Mouse (Mus musculus) effector memory CD4-positive, alpha-beta T cell, adult 7 months (primary cell): Measurements from ENCODE around the gene Ubxn1. TPM values are rescaled to one million over a fixed set of nuclear protein-coding genes. Genes with fewer than 3 reads are reported as not detected.

Experiments used
- polyA plus RNA-seq: library from polyadenylated mRNA; unstranded; fragments of 100-300 nt; shearing (Covaris generic); gene quantifications from one replicate; pipeline ENCODE4 v1.2.1, GENCODE M21; 2017

Gene Ubxn1
- polyA plus RNA-seq, result 133 TPM

GRCm38 (mm10) chr19:8871267-8872186, at the start of gene Ubxn1:
Gene Ubxn1, plus strand, starts transcription at chr19:8871496.

GRCm38 (mm10) chr19:8829660-8830059, 41.6 kb upstream of the Ubxn1 start, which contains the start of gene AC129217.1:
Gene AC129217.1, plus strand, starts transcription at chr19:8829773.

GRCm38 (mm10) chr19:8837251-8837791, 34.0 kb upstream of the Ubxn1 start, which contains the start of gene Bscl2:
Gene Bscl2, plus strand, starts transcription at chr19:8837467.

GRCm38 (mm10) chr19:8839103-8839907, 32.0 kb upstream of the Ubxn1 start, which contains the start of gene Gng3:
Gene Gng3, minus strand, starts transcription at chr19:8839194.

GRCm38 (mm10) chr19:8850402-8850901, 20.8 kb upstream of the Ubxn1 start, which contains the start of gene Lrrn4cl:
Gene Lrrn4cl, plus strand, starts transcription at chr19:8850768.

GRCm38 (mm10) chr19:8880311-8881033, 9.2 kb downstream of the Ubxn1 start, which contains the start of gene Uqcc3:
Gene Uqcc3, minus strand, starts transcription at chr19:8880923.

GRCm38 (mm10) chr19:8883616-8884015, 12.3 kb downstream of the Ubxn1 start, which contains the start of the genes Lbhd1 and Gm49403:
Gene Lbhd1, plus strand, starts transcription at chr19:8883732.
Gene Gm49403, plus strand, starts transcription at chr19:8883930.

GRCm38 (mm10) chr19:8888511-8889385, 17.5 kb downstream of the Ubxn1 start, which contains the start of the genes 1810009A15Rik and Gm49416:
Gene 1810009A15Rik, plus strand, starts transcription at chr19:8888853.
Gene Gm49416, plus strand, starts transcription at chr19:8888926.

GRCm38 (mm10) chr19:8892829-8893766, 21.8 kb downstream of the Ubxn1 start, which contains the start of gene Ints5:
Gene Ints5, plus strand, starts transcription at chr19:8893005.

GRCm38 (mm10) chr19:8897865-8898495, 26.7 kb downstream of the Ubxn1 start, which contains the start of gene Ganab:
Gene Ganab, plus strand, starts transcription at chr19:8898071.

GRCm38 (mm10) chr19:8920073-8920736, 48.9 kb downstream of the Ubxn1 start, which contains the start of gene B3gat3:
Gene B3gat3, plus strand, starts transcription at chr19:8920374.

Other genes starting within 250 kb of the Ubxn1 start
- gene Chrm1, start 207.7 kb upstream of the Ubxn1 start, polyA plus RNA-seq, result not detected
- gene Slc3a2, start 148.1 kb upstream of the Ubxn1 start, polyA plus RNA-seq, result 497 TPM
- gene Wdr74, start 135.7 kb upstream of the Ubxn1 start, polyA plus RNA-seq, result 105 TPM
- gene 1700092M07Rik, start 130.8 kb upstream of the Ubxn1 start, polyA plus RNA-seq, result 1.5 TPM
- 223 TPM for gene Stx5a, start 130.1 kb upstream of the Ubxn1 start, polyA plus RNA-seq
- gene Nxf1, start 114.4 kb upstream of the Ubxn1 start, polyA plus RNA-seq, result 365 TPM
- 38.6 TPM for gene Tmem223, start 100.5 kb upstream of the Ubxn1 start, polyA plus RNA-seq
- gene Tmem179b, start 97.0 kb upstream of the Ubxn1 start, polyA plus RNA-seq, result 172 TPM
- gene Taf6l, start 85.1 kb upstream of the Ubxn1 start, polyA plus RNA-seq, result 8.1 TPM
- 68.3 TPM for gene Polr2g, start 72.9 kb upstream of the Ubxn1 start, polyA plus RNA-seq
- 0.18 TPM for gene Zbtb3, start 68.9 kb upstream of the Ubxn1 start, polyA plus RNA-seq
- gene Ttc9c, start 52.2 kb upstream of the Ubxn1 start, polyA plus RNA-seq, result 31.0 TPM
- 7.6 TPM for gene Hnrnpul2, start 51.5 kb upstream of the Ubxn1 start, polyA plus RNA-seq
- gene AC129217.1, start 41.7 kb upstream of the Ubxn1 start, polyA plus RNA-seq, result not detected
- 85.2 TPM for gene Bscl2, start 34.0 kb upstream of the Ubxn1 start, polyA plus RNA-seq
- gene Gng3, start 32.3 kb upstream of the Ubxn1 start, polyA plus RNA-seq, result 0.49 TPM
- not detected for gene Lrrn4cl, start 20.7 kb upstream of the Ubxn1 start, polyA plus RNA-seq
- gene Uqcc3, start 9.4 kb downstream of the Ubxn1 start, polyA plus RNA-seq, result 30.0 TPM
- gene Lbhd1, start 12.2 kb downstream of the Ubxn1 start, polyA plus RNA-seq, result 40.0 TPM
- not detected for gene Gm49403, start 12.4 kb downstream of the Ubxn1 start, polyA plus RNA-seq
- gene 1810009A15Rik, start 17.4 kb downstream of the Ubxn1 start, polyA plus RNA-seq, result 32.1 TPM
- not detected for gene Gm49416, start 17.4 kb downstream of the Ubxn1 start, polyA plus RNA-seq
- gene Ints5, start 21.5 kb downstream of the Ubxn1 start, polyA plus RNA-seq, result 34.6 TPM
- gene Ganab, start 26.6 kb downstream of the Ubxn1 start, polyA plus RNA-seq, result 91.0 TPM
- 57.0 TPM for gene B3gat3, start 48.9 kb downstream of the Ubxn1 start, polyA plus RNA-seq
- gene Rom1, start 57.9 kb downstream of the Ubxn1 start, polyA plus RNA-seq, result 4.5 TPM
- 74.5 TPM for gene Eml3, start 58.1 kb downstream of the Ubxn1 start, polyA plus RNA-seq
- gene Mta2, start 70.4 kb downstream of the Ubxn1 start, polyA plus RNA-seq, result 211 TPM
- gene Tut1, start 82.4 kb downstream of the Ubxn1 start, polyA plus RNA-seq, result 55.0 TPM
- 259 TPM for gene Eef1g, start 95.5 kb downstream of the Ubxn1 start, polyA plus RNA-seq
- gene Ahnak, start 117.8 kb downstream of the Ubxn1 start, polyA plus RNA-seq, result 193 TPM
- gene Scgb1a1, start 216.5 kb downstream of the Ubxn1 start, polyA plus RNA-seq, result not detected